Mouse (Mus musculus) 3134 (cell line): ENCODE results near the gene Depdc7.

Experiments used
- DNase-seq: peaks from one replicate; pipeline ENCODE4 v3.0.0-alpha.2; 2011; ENCODE audit warnings: low spot score; ENCODE audit not compliant: insufficient read length; ENCODE audit errors: extremely low read depth

Depdc7 gene

GRCm38 (mm10) chr2:104717231-104717735 is 25.4 kb downstream of the Depdc7 start:
- peak; percentile 36 for DNase-seq

DNA sequence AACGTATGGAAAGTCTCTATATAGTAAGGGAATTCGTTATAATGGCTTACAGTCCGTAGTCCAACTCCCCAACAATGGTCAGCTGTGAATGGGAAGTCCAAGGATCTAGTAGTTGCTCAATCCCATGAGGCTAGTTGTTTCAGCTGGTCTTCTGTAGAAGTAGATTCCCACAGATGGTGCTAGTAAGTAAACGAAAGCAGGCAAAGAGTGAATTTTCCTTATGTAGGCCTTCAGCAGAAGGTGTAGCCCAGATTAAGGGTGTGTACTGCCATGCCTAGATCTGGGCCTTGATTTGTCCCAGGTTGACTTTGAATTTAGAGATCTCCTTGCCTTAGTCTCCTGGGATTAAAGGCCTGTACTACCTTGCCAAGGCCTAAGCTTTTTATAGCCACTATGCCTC is 26.4 kb downstream of the Depdc7 start, which contains the start of gene Pin1rt1:
TSS of gene Pin1rt1 (minus strand) at position 101 of the 400 bp plus-strand sequence.
- DNase-seq, result no peak

- no peak for DNase-seq
These were observed 28.4 kb downstream of the Depdc7 start for GRCm38 (mm10) chr2:104714254-104714691.

DNA sequence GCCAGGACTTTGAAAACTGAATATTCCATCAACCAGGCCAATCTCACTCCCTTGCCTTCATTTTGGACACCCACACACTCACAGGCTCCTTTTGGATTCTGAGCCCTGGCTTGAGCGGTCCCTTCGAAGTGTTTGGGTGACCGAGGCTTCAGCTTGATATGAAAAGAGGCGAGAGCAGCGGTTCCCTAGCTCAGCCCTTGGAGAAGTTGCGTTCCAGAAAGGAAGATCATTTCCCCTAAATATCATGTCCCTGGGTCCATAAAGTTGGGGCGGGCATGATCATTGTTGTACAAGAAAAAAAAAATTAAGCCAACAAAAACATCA is 30.2 kb downstream of the Depdc7 start:
- no peak for DNase-seq

GRCm38 (mm10) chr2:104711585-104712485 is 30.8 kb downstream of the Depdc7 start, which contains the start of gene Tcp11l1:
Gene Tcp11l1 (minus strand): TSS chr2:104712169.
- DNase-seq, result peak; percentile 71

GRCm38 (mm10) chr2:104710670-104711370 is 31.9 kb downstream of the Depdc7 start:
- DNase-seq, result no peak

GRCm38 (mm10) chr2:104709786-104710337 is 32.8 kb downstream of the Depdc7 start:
- no peak for DNase-seq

GRCm38 (mm10) chr2:104704355-104704754 is 38.3 kb downstream of the Depdc7 start:
- no peak for DNase-seq

- no peak for DNase-seq
These were observed 39.5 kb downstream of the Depdc7 start for GRCm38 (mm10) chr2:104703158-104703557.

DNA sequence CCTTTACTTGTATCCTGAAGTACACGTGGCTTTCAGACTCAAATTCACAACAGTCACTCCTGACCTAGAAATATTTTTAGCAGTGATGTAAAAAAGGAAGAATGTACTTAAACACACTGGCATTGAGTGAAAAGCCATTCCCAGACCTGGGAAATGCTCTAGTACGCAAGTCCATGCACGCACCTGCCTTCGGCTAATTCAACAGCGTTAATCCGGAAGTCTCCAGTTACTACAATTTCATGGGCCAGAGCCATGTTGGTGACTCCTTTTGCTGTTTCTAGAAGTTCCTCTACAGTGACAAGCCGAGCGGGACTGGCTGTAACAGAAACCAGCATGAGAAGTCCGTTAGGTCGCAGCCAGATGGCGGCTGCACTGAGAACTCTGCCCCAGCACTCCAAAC is 43.0 kb downstream of the Depdc7 start:
- no peak for DNase-seq

DNA sequence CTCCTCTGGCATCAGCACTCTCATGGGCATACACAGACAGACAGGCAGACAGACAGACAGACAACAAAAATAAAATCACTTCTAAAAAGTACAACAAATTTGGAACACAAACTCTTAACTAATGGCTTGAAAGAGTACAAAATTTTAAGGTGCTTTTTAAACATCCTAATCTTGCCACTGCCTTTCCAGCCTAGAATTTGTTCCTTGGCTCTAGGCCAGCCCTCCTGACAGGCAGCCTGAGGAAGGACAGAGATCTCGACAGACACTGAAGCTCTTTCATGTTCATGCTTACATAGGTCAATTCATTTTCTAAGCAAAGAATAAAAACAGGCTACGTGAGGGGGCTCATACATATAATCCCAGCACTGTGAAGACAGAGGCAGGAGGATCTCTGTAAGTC is 50.1 kb downstream of the Depdc7 start:
- no peak for DNase-seq

GRCm38 (mm10) chr2:104690720-104691119 is 52.0 kb downstream of the Depdc7 start:
- no peak for DNase-seq

DNA sequence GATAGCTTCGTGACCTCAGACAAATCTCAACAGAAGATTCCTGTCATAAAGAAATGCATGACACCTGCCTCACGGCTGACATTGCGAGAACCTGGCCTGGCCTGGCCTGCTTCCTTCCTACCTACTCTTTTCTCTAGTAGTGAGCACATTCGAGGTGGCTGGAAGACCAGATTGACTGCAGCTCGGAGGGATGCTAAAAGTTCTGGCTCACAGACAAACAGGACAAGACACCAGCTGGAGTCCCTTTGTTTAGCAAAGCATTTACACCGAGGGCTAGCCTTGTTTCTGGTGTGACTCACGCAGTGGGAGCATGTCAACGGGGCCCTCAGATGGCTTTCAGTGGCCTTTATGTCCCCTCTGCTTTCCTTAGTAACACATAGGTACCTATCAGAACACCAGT is 54.0 kb downstream of the Depdc7 start:
- DNase-seq, result no peak

- DNase-seq, result no peak
These were observed 54.4 kb downstream of the Depdc7 start for GRCm38 (mm10) chr2:104688321-104688720.

GRCm38 (mm10) chr2:104687261-104687660 is 55.4 kb downstream of the Depdc7 start:
- no peak for DNase-seq

DNA sequence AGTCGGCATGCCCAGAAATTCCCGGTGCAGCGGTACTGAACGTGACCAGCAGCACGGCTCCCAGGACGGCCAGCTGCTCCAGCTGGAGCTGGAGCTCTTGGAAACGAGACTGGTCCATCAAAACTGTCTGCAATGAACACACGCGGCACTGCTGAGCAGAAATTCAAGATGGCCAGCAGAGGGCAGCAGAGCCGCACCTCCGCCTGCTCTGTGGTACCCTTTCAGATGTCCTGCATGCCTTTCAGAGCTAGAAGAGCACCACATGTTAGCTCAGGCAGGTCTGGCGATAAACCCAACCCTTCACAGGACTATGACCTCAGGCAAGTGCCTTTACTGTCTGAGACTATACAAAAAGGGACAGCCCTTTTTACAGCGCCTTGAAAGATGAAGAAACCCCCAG is 57.3 kb downstream of the Depdc7 start:
- peak; percentile 60 for DNase-seq

GRCm38 (mm10) chr2:104684771-104685170 is 57.9 kb downstream of the Depdc7 start:
- no peak for DNase-seq

GRCm38 (mm10) chr2:104677326-104677725 is 65.4 kb downstream of the Depdc7 start:
- DNase-seq, result no peak
